In the genomic region with DNA sequence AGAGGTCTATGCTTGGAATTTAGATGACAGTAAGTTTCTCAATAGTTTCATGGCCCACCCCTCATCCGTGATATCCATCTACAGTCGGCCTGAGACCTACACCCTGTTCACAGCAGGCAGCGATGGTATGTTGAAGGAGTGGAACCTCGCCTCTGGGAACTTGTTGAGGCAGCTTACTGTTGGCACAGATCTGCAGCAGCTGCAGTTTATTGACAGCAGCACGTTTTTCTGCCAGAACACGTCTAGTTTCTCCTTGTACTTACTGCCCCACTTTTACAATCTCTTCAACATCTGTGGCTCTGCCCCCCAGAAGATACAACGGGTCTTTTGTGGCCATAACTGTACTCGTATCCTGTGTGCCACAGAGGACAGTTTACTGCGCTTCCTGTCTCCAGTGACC, we compare ENCODE assay signal across 16 mouse cellular contexts.
"Had no signal": no experiment of that assay in that cellular context is flagged by ENCODE, and none has a peak within 500 bp of the region (broad histone marks: within the 10 kb centered on the region; RNA-seq: fewer than 3 reads in every experiment).

No protein-coding gene starts in this region.

- ATAC-seq: hindbrain, postnatal 0 days; lung, postnatal 0 days; midbrain, embryonic 13.5 days had no signal

- H3K4me1 ChIP-seq: midbrain, embryonic 13.5 days; neural tube, embryonic 15.5 days had no signal

- H3K27ac ChIP-seq: hindbrain, postnatal 0 days; kidney, postnatal 0 days; liver, embryonic 14.5 days; midbrain, embryonic 13.5 days; neural tube, embryonic 15.5 days had no signal

- H3K9me3 ChIP-seq: midbrain, embryonic 13.5 days; neural tube, embryonic 15.5 days had no signal

- H3K4me2 ChIP-seq: midbrain, embryonic 13.5 days; neural tube, embryonic 15.5 days had no signal

- DNase-seq: kidney, adult 11 months; kidney, adult 9 months; kidney, postnatal 36 days; layer of hippocampus, adult 9-11 months; layer of hippocampus, postnatal 36 days; lung, adult 2 months; right cerebral cortex, adult 18-20 months; right cerebral cortex, postnatal 25 days; spleen, adult 18-20 months; thymus, postnatal 36 days had no signal

- H3K36me3 ChIP-seq: midbrain, embryonic 13.5 days; neural tube, embryonic 15.5 days had no signal

- H3K9ac ChIP-seq: liver, embryonic 14.5 days; midbrain, embryonic 13.5 days; neural tube, embryonic 15.5 days had no signal

- H3K4me3 ChIP-seq: midbrain, embryonic 13.5 days; neural tube, embryonic 15.5 days had no signal

- H3K27me3 ChIP-seq: midbrain, embryonic 13.5 days; neural tube, embryonic 15.5 days had no signal
